Comparison of ENCODE assay signal across 9 mouse cellular contexts in the genomic region with DNA sequence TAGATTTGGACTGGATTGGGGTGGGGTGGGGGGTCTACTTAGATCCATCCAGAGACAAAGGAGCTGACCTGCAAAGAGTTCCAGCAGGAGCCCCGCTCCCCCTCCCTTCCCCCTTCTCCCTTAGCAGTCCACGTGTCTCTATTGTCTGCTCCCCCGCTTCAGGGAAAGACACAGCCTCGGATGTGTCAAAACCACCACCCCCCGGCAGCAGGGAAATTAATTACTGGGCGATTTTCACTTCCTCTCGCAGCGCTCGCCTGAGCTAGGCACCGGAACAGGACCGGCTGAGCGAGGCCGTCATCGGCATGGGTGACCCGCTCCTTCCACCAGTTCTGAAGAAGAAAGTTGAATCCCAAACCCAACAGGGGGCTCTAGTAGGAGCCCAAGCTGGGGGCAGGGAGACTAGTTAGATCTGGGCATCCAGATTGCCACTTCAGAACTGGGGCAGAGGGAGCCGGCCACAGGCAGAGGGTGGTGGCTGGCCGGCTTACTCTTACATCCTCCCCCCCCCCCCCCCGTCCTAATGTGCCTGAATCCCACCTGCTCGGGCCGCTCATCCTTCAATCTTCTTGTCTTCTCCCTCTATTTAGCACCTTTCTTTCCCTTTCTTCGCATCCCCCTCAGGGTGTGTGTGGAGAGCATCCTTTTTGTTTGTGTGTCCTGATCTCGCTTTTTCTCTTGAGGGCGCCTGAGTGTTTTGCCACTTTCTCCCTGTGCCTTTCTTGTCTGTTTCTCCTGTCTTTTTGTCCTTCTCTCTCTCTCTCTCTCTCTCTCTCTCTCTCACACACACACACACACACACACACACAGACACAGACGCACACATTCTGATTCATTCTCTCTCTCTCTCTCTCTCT. TPM values are rescaled to one million over a fixed set of nuclear protein-coding genes. Genes with fewer than 3 reads are reported as not detected.
DNase-seq lines count a peak whose midpoint lies in the region; ATAC-seq and TF ChIP-seq lines count a peak whose summit lies in the region.
"Had no signal": no experiment of that assay in that cellular context is flagged by ENCODE, and none has a peak within 500 bp of the region (broad histone marks: within the 10 kb centered on the region; RNA-seq: fewer than 3 reads in every experiment).

Gene Scrt2, plus strand, starts transcription at position 845 of the 857 bp plus-strand sequence.

- DNase-seq in spleen, postnatal 36 days (ENCODE audit: low spot score in 2 of 2): peak; percentile 26 to 32
- DNase-seq in spleen, adult 12 weeks (ENCODE audit: low spot score): no peak
- peak; percentile 79 for DNase-seq in forebrain, embryonic 11.5 days (ENCODE audit: low spot score)
- DNase-seq in liver, embryonic 14.5 days (ENCODE audit: low read depth in 3 of 3, low spot score in 3 of 3): no peak
- peak; percentile 53 for DNase-seq in splenic B cell, adult 2 months (ENCODE audit: low read depth, low spot score)
- DNase-seq in gastrocnemius, adult 8-10 months (ENCODE audit: low spot score in 2 of 2): no peak
- DNase-seq in frontal cortex, postnatal 14 days (ENCODE audit: low spot score in 2 of 2): no peak

- TF ChIP-seq CTCF in liver, embryonic 14.5 days (IDR thresholded peaks at IDR 0.05; ENCODE audit: low read depth): no peak

- H3K9ac ChIP-seq in forebrain, embryonic 11.5 days (ENCODE audit: low read length): peak within 1 kb of the TSS; percentile 85
- H3K9ac ChIP-seq in hindbrain, embryonic 15.5 days: peak within 1 kb of the TSS; percentile 99
- H3K9ac ChIP-seq in liver, embryonic 14.5 days (replicated peaks): no peak within 1 kb of the TSS

- under 1% methylated on average over 24 of the region's 24 CpGs for WGBS in forebrain, embryonic 11.5 days
- under 1% methylated on average over 24 of the region's 24 CpGs for WGBS in hindbrain, embryonic 15.5 days
- 3% methylated on average over 22 of the region's 24 CpGs for WGBS in liver, embryonic 14.5 days (ENCODE audit: insufficient replicate concordance)

- peak within 1 kb of the TSS; percentile 80 for H3K4me2 ChIP-seq in forebrain, embryonic 11.5 days (ENCODE audit: low read depth, low read length, severe bottlenecking)
- peak within 1 kb of the TSS; percentile 88 for H3K4me2 ChIP-seq in hindbrain, embryonic 15.5 days
- H3K4me2 ChIP-seq in liver, embryonic 14.5 days (ENCODE audit: low read depth): peak within 1 kb of the TSS; percentile 24; the same call in 1 of the 2 replicates

- peak within 1 kb of the TSS; percentile 88 for H3K27ac ChIP-seq in forebrain, embryonic 11.5 days (ENCODE audit: low read depth, low read length)
- H3K27ac ChIP-seq in hindbrain, embryonic 15.5 days (replicated peaks): peak within 1 kb of the TSS; percentile 93
- no peak within 1 kb of the TSS for H3K27ac ChIP-seq in liver, embryonic 14.5 days

- ATAC-seq in forebrain, embryonic 11.5 days (replicated peaks; ENCODE audit: low FRiP score): peak; percentile 77
- peak; percentile 69 for ATAC-seq in hindbrain, embryonic 15.5 days (ENCODE audit: low FRiP score, low read depth)
- no peak for ATAC-seq in liver, embryonic 14.5 days (ENCODE audit: insufficient read depth)

- peaks cover 14% of the 10 kb centered on the region; the same call in 1 of the 2 replicates for H3K4me1 ChIP-seq in forebrain, embryonic 11.5 days (replicated peaks; ENCODE audit: control insufficient read depth, insufficient read depth, low read length)
- peaks cover 58% of the 10 kb centered on the region for H3K4me1 ChIP-seq in hindbrain, embryonic 15.5 days (replicated peaks)
- no peaks in the 10 kb centered on the region for H3K4me1 ChIP-seq in liver, embryonic 14.5 days (replicated peaks; ENCODE audit: control insufficient read depth in 2 of 2, insufficient read depth in 2 of 2, low read length in 1 of 2)

- H3K9me3 ChIP-seq in forebrain, embryonic 11.5 days (ENCODE audit: control insufficient read depth, low read length): no peaks in the 10 kb centered on the region
- no peaks in the 10 kb centered on the region for H3K9me3 ChIP-seq in hindbrain, embryonic 15.5 days
- no peaks in the 10 kb centered on the region for H3K9me3 ChIP-seq in liver, embryonic 14.5 days (ENCODE audit: control insufficient read depth, low read length)

- TF ChIP-seq EP300 in liver, embryonic 14.5 days (IDR thresholded peaks at IDR 0.05; ENCODE audit: low read depth): no peak

- H3K36me3 ChIP-seq in forebrain, embryonic 11.5 days (ENCODE audit: control insufficient read depth, insufficient read depth, low read length): no peaks in the 10 kb centered on the region
- no peaks in the 10 kb centered on the region for H3K36me3 ChIP-seq in hindbrain, embryonic 15.5 days
- no peaks in the 10 kb centered on the region for H3K36me3 ChIP-seq in liver, embryonic 14.5 days (replicated peaks; ENCODE audit: control insufficient read depth, insufficient read depth, low read depth)
- H3K36me3 ChIP-seq in splenic B cell, adult 2 months (ENCODE audit: control insufficient read depth, insufficient read depth, low read length, poor library complexity, severe bottlenecking): no peaks in the 10 kb centered on the region

- H3K4me3 ChIP-seq in forebrain, embryonic 11.5 days (ENCODE audit: low read depth, low read length): peak within 1 kb of the TSS; percentile 64
- H3K4me3 ChIP-seq in hindbrain, embryonic 15.5 days: peak within 1 kb of the TSS; percentile 87
- H3K4me3 ChIP-seq in liver, embryonic 14.5 days (ENCODE audit: insufficient read depth in 1 of 2, low read depth in 2 of 2, low read length in 2 of 2): no peak within 1 kb of the TSS

- H3K27me3 ChIP-seq in forebrain, embryonic 11.5 days (ENCODE audit: control insufficient read depth, insufficient read depth, low read length): peaks cover 19% of the 10 kb centered on the region
- H3K27me3 ChIP-seq in hindbrain, embryonic 15.5 days: no peaks in the 10 kb centered on the region
- H3K27me3 ChIP-seq in liver, embryonic 14.5 days (ENCODE audit: control insufficient read depth, insufficient read depth, low read length): peaks cover 50% of the 10 kb centered on the region
- H3K27me3 ChIP-seq in splenic B cell, adult 2 months (ENCODE audit: control insufficient read depth, insufficient read depth, low read length, poor library complexity, severe bottlenecking): no peaks in the 10 kb centered on the region; the same call in 1 of the 2 replicates

RNA-seq across cellular contexts. Expression of gene Scrt2, which starts in this region (rescaled TPM):
- polyA plus RNA-seq in forebrain, embryonic 11.5 days (2014; fragmentation: Nextera tagmentation; extraction: Ambion mirVana): 10.0 and 11.3 TPM in 2 replicates
- polyA plus RNA-seq in hindbrain, embryonic 15.5 days (2015; fragmentation: Nextera tagmentation; extraction: Ambion mirVana): 10.8 and 11.1 TPM in 2 replicates
- polyA plus RNA-seq in liver, embryonic 14.5 days (2012; rRNA removed): 0.01 and 0.08 TPM in 2 replicates
- not detected in 2 replicates for polyA plus RNA-seq in liver, embryonic 14.5 days (2014; fragmentation: Nextera tagmentation; extraction: Ambion mirVana)
- total RNA-seq in gastrocnemius, adult 8-10 months (2022): not detected
- total RNA-seq: neutrophil, adult 5-6 weeks had no signal

Comparison
In these comparisons a context has a peak if more than half of its experiments do, and no peak if none do; other contexts are left out.
1. RNA of gene Scrt2 (polyA plus RNA-seq): 10.8 to 11.1 TPM in hindbrain, embryonic 15.5 days and 10.0 to 11.3 TPM in forebrain, embryonic 11.5 days; 0.01 to 0.08 TPM in liver, embryonic 14.5 days; every median in the first group is over 10 times any median in the second.
2. DNase-seq: peak in spleen, postnatal 36 days (2 of 2), forebrain, embryonic 11.5 days (single experiment) and splenic B cell, adult 2 months (single experiment); none in spleen, adult 12 weeks (single experiment), liver, embryonic 14.5 days (0 of 3), gastrocnemius, adult 8-10 months (0 of 2) and frontal cortex, postnatal 14 days (0 of 2).
3. H3K4me2 ChIP-seq: peak in every context shown above with its lines; median percentile 88 in hindbrain, embryonic 15.5 days; 80 in forebrain, embryonic 11.5 days; 24 in liver, embryonic 14.5 days.
4. H3K4me3 ChIP-seq: peak in forebrain, embryonic 11.5 days (single experiment) and hindbrain, embryonic 15.5 days (single experiment); none in liver, embryonic 14.5 days (0 of 2).